Mouse (Mus musculus): ENCODE data around the gene Ago4.

Ago4 gene

DNA sequence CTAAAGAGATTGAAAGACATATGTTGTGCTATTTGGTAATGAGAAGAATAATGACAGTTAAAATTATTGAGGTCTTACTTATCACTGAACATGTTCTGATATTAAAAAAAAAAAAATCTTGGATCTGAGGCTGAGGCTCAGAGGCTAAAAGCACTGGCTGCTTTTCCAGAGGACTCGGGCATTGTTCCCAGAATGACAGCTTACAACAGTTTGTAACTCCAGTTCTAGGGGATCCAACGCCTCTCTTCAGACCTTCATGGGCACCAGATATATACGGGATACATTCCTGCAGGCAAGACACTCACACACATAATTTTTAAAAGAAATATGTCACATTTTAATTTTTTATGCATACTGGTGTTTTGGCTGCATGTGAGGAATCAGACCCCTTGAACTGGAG lies 7.1 kb downstream of the Ago4 start:
- DNase-seq (ENCODE audit: low spot score) = no peak

DNA sequence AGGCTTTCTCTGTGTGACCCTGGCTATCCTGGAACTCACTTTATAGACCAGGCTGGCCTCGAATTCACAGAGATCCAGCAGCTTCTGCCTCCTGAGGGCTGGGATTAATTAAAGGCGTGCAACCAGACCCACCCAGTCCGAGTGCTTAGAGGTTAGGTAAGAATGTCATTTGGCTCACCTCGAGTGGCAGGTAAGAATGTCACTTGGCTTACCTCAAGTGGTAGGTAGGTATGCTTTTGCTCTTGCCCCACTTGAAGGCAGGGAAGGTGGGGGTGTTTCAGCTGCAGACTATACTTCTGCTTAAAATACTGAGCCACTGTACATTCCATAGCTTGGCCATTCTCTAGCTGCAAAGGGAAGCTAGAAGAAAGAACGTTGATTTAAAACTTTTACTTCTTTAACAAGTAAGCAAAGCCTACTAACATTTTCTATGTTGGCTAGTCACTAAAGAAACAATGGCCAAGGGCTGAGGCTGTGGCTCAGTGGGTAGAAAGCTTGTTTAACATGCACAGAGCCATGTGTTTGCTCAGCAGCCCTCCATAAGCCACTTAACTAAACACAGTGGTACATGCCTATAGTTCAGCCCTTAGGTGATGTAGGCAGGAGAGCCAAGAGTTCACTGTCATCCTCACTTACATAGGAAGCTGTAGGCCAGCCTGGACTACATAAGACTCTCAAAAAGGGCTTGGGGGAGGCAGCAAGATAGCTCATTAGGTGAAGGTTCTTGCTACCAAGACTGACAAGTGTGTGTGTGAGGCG lies 20.8 kb downstream of the Ago4 start:
- no peak for DNase-seq (ENCODE audit: low spot score)

DNA sequence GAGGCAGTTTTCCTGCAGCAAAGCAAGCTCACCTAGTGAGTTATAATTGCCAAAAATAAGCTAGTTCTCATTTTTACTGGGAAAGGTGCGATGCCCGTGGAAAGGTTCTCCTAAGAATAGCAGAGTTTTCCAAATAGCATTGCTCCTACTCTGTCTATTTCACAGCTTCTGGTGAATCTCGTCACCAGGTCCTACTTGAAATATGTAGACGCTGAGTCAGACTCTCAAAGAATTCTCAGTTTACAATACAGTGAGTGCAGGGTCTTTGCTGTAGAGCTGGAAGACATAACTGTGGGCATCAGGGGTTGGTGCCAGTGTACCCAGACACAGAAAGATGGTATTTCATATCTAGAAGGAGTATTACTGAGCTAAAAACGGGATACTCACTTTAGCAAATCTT lies 22.3 kb downstream of the Ago4 start:
- DNase-seq (ENCODE audit: low spot score) = no peak

GRCm38 (mm10) chr4:126509072-126509471 lies 24.2 kb downstream of the Ago4 start:
- DNase-seq (ENCODE audit: low spot score) = no peak

- no peak for DNase-seq (ENCODE audit: low spot score)
Measured at GRCm38 (mm10) chr4:126508110-126508899, 25.0 kb downstream of the Ago4 start.

GRCm38 (mm10) chr4:126502977-126503309 lies 30.3 kb downstream of the Ago4 start:
- DNase-seq (ENCODE audit: low spot score) = no peak

GRCm38 (mm10) chr4:126502141-126502976 lies 30.9 kb downstream of the Ago4 start:
- DNase-seq (ENCODE audit: low spot score) = no peak

DNA sequence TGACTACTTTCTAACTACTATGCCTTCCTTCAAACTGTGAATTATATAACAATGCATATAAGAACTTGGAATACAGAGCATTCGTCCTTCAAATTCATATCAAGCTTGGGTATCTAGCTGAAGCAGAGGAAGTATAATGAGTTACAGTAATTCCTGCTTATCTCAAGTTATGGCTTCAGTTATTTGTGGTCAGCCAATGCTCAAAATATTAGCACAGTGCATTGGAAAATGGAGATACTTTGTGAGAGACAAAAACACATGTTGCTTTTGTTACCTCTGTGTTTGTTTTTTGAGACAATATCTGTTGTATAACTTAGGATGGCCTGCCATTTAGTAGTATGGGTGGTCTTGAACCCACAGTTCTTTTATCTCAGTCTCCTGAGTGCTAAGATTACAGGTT lies 34.7 kb downstream of the Ago4 start:
- no peak for DNase-seq (ENCODE audit: low spot score)

- DNase-seq (ENCODE audit: low spot score) = no peak
Measured at GRCm38 (mm10) chr4:126496963-126497362, 36.3 kb downstream of the Ago4 start.

DNA sequence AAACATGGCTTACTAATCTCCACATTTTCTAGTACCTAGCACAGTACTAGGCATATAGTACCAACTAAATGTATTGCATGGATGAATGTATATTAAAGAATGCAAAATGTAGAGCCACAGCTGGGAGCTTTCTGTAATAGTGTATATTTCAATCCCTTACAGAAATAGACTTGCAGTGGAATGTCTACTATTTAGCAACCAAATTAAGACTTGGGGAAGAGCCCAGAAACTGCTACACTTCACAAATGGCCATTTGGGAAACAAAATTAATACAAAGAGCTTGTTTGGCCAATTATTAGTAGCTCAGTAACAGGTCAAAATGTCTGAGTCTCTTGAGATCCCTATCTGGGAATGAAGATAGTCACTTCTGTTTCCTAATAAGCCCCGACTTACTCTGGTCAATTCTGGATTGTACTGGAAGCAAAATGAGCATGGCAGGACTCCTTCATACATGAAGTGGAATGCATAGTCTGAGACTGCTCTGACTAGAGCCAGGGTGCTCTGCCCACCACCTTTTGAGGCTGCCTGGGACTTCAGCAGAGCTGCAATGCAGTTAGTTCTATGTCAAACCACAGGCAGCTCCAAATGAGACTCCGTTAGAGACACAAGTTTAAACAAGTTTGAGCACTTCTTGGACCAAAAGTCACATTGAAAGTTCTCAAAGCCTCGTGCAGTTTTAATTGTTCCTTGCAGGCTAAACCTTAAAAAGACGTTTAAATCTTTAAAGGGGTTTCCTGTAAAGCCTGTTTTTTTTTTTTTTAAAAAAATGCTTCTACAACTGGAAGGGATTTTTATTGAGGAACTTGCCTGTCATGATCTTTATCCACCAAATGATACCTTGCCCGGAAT lies 37.1 kb downstream of the Ago4 start:
- DNase-seq (ENCODE audit: low spot score) = no peak

GRCm38 (mm10) chr4:126495453-126495852 lies 37.8 kb downstream of the Ago4 start:
- no peak for DNase-seq (ENCODE audit: low spot score)

- DNase-seq (ENCODE audit: low spot score) = no peak
Measured at GRCm38 (mm10) chr4:126493416-126493815, 39.9 kb downstream of the Ago4 start.

DNA sequence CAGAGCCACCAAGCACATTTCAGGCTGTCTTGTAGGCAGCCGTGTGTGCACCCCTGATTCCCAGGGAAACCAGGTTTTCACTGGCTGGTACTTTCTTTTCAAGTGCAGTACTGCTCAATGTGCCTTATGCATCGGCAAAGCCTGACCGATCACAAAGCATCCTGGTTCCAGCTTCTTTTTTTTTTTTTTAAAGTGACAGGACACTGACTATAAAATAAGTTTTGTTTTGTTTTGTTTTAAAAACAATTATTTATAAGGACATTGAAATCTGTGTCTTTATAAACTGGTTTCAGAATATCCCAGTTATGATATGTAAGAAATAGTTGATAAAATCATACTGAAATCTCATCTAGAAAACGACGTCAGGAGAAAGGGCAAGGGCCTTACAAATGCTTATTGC lies 41.3 kb downstream of the Ago4 start:
- no peak for DNase-seq (ENCODE audit: low spot score)

DNA sequence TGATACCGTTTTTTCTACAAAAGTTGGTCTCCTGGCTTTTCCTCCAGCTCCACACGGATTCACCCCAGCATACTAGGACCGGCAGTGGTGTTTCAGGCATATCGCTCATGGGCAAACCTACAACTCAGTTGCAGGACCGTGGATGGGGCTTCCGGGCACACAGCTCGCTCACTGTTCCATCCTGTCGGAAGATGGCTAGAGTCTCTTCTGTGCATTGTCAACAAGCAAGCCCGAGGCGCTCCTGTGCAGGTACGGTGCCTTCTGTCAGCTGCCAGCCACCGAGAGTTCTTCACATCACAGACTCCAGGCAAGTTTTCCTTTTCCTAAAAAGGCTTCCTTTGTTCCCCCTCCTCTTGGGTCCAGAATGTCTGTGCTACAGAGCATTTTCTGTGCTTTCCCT lies 42.5 kb downstream of the Ago4 start:
- DNase-seq (ENCODE audit: low spot score) = no peak

DNA sequence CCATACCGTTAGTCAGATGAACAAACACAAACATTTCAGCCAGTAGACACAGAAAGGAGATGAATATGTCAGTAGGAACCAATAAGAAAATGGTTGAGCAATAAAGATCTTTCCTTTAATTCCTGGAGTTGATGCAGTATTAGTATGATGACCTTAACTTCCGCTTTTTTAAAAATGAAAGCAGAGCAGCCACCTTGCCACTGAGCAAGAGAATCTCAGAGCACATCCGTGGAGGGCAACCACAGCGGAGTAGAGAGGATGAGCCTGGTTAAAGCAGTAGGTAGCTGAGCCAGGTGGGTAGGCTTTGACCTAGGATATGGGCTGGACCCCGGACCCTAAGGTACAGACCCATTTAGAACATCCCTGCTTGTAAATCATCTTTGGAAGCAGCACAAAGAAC lies 43.5 kb downstream of the Ago4 start:
- no peak for DNase-seq (ENCODE audit: low spot score)

GRCm38 (mm10) chr4:126486217-126486616 lies 47.1 kb downstream of the Ago4 start:
- no peak for DNase-seq (ENCODE audit: low spot score)

DNA sequence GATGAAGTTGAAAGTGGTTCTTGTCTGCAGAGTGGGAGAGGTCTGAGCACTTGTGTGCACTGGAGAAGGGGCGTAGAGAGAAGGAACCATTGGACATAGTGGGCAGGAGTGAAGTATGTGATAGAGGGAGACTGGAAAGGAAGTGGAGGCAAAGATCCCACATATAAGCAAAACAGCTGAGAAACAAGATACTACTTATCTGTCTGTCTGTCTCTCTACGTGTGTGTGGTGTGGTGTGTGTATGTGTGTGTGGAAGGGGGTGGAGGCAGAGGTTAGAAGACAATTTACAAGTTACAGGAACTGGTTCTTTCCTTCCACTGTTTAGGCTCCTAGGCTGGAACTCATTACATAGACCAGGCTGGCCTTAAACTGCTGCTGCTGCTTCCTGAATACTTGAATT lies 48.2 kb downstream of the Ago4 start:
- no peak for DNase-seq (ENCODE audit: low spot score)

DNA sequence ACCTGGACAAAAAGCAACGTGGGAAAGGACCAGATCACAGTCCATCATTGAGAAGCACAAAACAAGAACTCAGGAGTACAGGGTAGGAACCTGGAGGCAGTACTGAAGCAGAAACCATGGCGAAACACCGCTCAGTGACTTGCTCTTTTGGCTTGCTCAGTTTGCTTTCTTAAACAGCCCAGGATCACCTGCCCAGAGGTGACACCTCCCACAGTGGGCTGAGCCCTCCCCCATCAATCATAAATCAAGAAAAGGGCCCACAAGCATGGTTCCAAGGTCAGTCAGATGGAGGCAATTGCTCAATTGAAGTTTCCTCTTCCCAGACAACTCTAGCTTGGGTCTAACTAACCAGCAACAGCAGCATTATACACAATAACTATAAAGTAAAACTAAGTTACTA lies 49.4 kb downstream of the Ago4 start:
- no peak for DNase-seq (ENCODE audit: low spot score)

- DNase-seq (ENCODE audit: low spot score) = no peak
Measured at GRCm38 (mm10) chr4:126482951-126483350, 50.3 kb downstream of the Ago4 start.

DNA sequence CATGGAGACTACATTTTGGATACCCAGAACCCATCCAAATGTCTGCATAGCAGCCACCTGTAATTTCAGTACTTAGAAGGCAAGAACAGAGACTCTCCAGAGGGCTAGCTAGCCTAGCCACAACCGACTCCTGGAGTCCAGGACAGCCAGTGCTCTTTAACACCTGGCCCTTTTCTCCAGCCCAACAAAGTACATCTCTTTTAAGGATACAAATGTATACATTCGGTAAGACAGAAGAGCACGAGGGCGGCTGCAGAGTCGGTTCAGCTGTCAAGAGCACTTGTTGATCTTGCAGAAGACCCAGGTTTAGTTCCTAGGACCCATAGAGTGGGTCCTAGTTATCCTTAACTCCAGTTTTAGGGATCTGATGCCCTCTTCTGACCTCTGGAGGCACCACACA lies 51.8 kb downstream of the Ago4 start:
- DNase-seq (ENCODE audit: low spot score) = no peak

DNA sequence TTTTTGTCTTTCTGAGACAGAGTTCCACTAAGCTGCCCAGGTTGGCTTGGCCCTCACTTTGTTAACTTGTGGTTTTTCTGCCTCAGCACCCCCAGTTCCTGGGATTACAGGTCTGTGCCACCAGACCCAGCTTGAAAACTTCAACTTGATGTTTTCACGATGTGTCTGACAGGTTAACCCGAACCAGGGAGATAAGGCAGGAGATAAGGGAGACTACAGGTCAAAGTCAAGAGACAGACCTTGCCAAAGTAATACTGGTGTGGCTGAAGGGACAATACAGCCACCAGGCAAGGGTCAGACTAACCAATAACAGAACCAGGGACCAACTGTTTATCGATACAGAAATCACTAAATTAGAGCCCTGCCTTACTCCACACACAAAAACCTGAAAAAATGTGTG lies 53.0 kb downstream of the Ago4 start:
- no peak for DNase-seq (ENCODE audit: low spot score)

DNA sequence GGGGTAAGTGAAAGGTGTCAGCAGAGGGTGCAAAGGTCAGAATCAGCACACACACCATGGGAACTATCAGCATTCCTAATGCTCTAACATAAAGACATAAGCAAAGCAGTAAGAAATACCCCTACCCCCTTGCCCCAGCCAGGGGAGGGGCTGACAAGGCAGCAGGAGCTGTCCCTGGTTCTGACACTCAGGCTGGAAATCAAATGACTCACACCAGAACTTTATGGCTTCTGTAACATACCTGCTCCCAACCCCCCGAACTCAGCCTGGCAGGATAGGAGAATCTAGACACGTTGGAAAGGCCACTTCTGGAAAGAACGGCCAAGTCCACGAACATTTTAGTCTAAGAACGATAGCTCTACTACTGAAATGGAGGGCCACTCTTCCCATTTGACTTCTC lies 60.2 kb downstream of the Ago4 start:
- no peak for DNase-seq (ENCODE audit: low spot score)
